ENCODE assay signal across 28 mouse cellular contexts in the genomic region with DNA sequence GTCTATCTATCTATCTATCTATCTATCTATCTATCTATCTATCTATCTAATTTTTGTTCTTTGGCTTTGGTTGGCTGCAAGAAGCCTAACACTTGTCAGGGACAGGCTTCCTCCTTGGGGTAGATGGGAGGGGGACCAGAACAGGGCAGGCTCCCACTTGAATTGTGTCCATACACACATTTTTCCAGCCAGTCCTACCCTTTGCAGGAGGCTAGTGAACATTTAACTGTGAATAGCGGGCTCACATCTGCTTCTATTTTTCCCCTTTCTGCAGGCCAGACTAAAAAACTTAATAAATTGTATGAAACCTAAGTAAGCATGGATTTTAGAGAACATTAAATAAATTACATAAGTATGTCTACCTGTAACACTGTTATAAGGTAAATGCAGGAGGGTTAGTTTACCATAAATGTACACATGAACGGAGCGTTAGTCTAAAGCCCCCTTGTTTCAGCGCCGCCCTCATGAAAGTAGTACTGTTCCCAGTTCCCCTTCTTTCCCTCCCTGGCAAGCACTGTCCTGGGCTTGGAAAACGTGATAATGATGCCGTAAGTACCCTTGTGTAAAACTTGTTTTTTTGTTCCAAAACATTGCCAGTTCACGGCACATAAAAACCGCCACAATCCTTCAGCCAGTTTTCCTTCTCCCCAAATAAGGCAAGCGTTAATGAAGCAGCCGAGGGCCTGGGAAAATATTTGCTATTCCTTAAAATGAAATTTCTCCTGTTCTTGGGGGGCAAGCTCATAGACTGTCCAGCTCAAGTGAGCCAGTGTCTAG.
DNase-seq lines count a peak whose midpoint lies in the region; ATAC-seq and TF ChIP-seq lines count a peak whose summit lies in the region.
"Had no signal": no experiment of that assay in that cellular context is flagged by ENCODE, and none has a peak within 500 bp of the region (broad histone marks: within the 10 kb centered on the region; RNA-seq: fewer than 3 reads in every experiment).

No protein-coding gene starts in this region.

- TF ChIP-seq CTCF in midbrain, postnatal 0 days (IDR thresholded peaks at IDR 0.05), result no peak

- no peaks in the 10 kb centered on the region for H3K36me3 ChIP-seq in midbrain, postnatal 0 days (ENCODE audit: insufficient read depth, low read length)
- H3K36me3 ChIP-seq in midbrain, embryonic 15.5 days (replicated peaks), result no peaks in the 10 kb centered on the region
- H3K36me3 ChIP-seq in embryonic facial prominence, embryonic 13.5 days, result 0 out of 2 replicates have a peak, but pooled peaks cover 4% of the 10 kb centered on the region
- H3K36me3 ChIP-seq in limb, embryonic 12.5 days, result 0 out of 2 replicates have a peak, but pooled peaks cover 11% of the 10 kb centered on the region
- no peaks in the 10 kb centered on the region for H3K36me3 ChIP-seq in intestine, embryonic 16.5 days (ENCODE audit: control insufficient read depth, insufficient read depth, low read length)
- H3K36me3 ChIP-seq: heart, embryonic 12.5 days; stomach, embryonic 15.5 days had no signal

- 75% methylated on average over 11 of the region's 11 CpGs for WGBS in midbrain, postnatal 0 days
- WGBS in midbrain, embryonic 15.5 days, result 76% methylated on average over 11 of the region's 11 CpGs
- whole genome bisulfite sequencing in embryonic facial prominence, embryonic 13.5 days, result 40% methylated on average over 11 of the region's 11 CpGs
- 30% methylated on average over 11 of the region's 11 CpGs for WGBS in limb, embryonic 12.5 days
- 77% methylated on average over 11 of the region's 11 CpGs for WGBS in intestine, embryonic 16.5 days

- H3K9me3 ChIP-seq in midbrain, postnatal 0 days (ENCODE audit: low read length), result no peaks in the 10 kb centered on the region
- no peaks in the 10 kb centered on the region for H3K9me3 ChIP-seq in midbrain, embryonic 15.5 days
- H3K9me3 ChIP-seq in embryonic facial prominence, embryonic 13.5 days, result no peaks in the 10 kb centered on the region
- H3K9me3 ChIP-seq in limb, embryonic 12.5 days, result no peaks in the 10 kb centered on the region
- no peaks in the 10 kb centered on the region for H3K9me3 ChIP-seq in intestine, embryonic 16.5 days (ENCODE audit: control insufficient read depth, low read length)
- H3K9me3 ChIP-seq: forebrain, embryonic 13.5 days; heart, embryonic 12.5 days; stomach, embryonic 15.5 days had no signal

- no peak for ATAC-seq in midbrain, postnatal 0 days (ENCODE audit: low FRiP score)
- ATAC-seq in midbrain, embryonic 15.5 days (replicated peaks), result no peak
- ATAC-seq in embryonic facial prominence, embryonic 13.5 days (ENCODE audit: insufficient number of reproducible peaks, insufficient read depth, low FRiP score, low TSS enrichment, low read depth), result no peak
- peak; percentile 82 for ATAC-seq in limb, embryonic 12.5 days (ENCODE audit: insufficient number of reproducible peaks, insufficient read depth, low FRiP score, low TSS enrichment, low read depth)
- no peak for ATAC-seq in granulocyte monocyte progenitor cell, adult 5-6 weeks (replicated peaks; ENCODE audit: poor library complexity, severe bottlenecking)
- ATAC-seq in intestine, embryonic 16.5 days, result no peak
- ATAC-seq: activated CD4-positive, CD25-positive, alpha-beta regulatory T cell, adult 4 months; forebrain, embryonic 13.5 days had no signal

- peaks cover 8% of the 10 kb centered on the region for H3K4me1 ChIP-seq in midbrain, postnatal 0 days (ENCODE audit: insufficient read depth, low read length)
- peaks cover 38% of the 10 kb centered on the region for H3K4me1 ChIP-seq in midbrain, embryonic 15.5 days
- H3K4me1 ChIP-seq in embryonic facial prominence, embryonic 13.5 days, result peaks cover 79% of the 10 kb centered on the region
- peaks cover 84% of the 10 kb centered on the region for H3K4me1 ChIP-seq in limb, embryonic 12.5 days (replicated peaks)
- peaks cover 39% of the 10 kb centered on the region for H3K4me1 ChIP-seq in intestine, embryonic 16.5 days (ENCODE audit: control insufficient read depth, insufficient read depth, low read length)

- 0 out of 2 replicates have a peak overlapping the region, but pooled peaks have one; percentile 38 for H3K27ac ChIP-seq in midbrain, postnatal 0 days (ENCODE audit: low read depth, low read length)
- no peak overlapping the region for H3K27ac ChIP-seq in midbrain, embryonic 15.5 days
- peak overlapping the region; percentile 84 for H3K27ac ChIP-seq in embryonic facial prominence, embryonic 13.5 days
- peak overlapping the region; percentile 91 for H3K27ac ChIP-seq in limb, embryonic 12.5 days
- no peak overlapping the region for H3K27ac ChIP-seq in intestine, embryonic 16.5 days (ENCODE audit: low read length)
- H3K27ac ChIP-seq: forebrain, embryonic 13.5 days; hindbrain, embryonic 14.5 days; liver, embryonic 14.5 days; stomach, embryonic 15.5 days had no signal

- no peak for DNase-seq in midbrain, postnatal 0 days (ENCODE audit: low spot score)
- no peak for DNase-seq in kidney, postnatal 4 days
- no peak for DNase-seq in right cerebral cortex, postnatal 36 days (ENCODE audit: low spot score in 2 of 2)
- DNase-seq: adrenal gland, adult 2 months; adrenal gland, postnatal 36 days; cerebellum, adult 2 months; cerebellum, postnatal 14 days; gastrocnemius, postnatal 25 days; heart, adult 18-20 months; kidney, adult 18-20 months; kidney, postnatal 36 days; liver; lung, embryonic 14.5 days; lung, postnatal 14 days; midbrain, embryonic 14.5 days; right cerebral cortex, adult 18-20 months; thymus, postnatal 14 days had no signal

- no peak overlapping the region for H3K4me2 ChIP-seq in midbrain, postnatal 0 days (ENCODE audit: low read depth, low read length, poor library complexity, severe bottlenecking)
- no peak overlapping the region for H3K4me2 ChIP-seq in midbrain, embryonic 15.5 days
- no peak overlapping the region for H3K4me2 ChIP-seq in embryonic facial prominence, embryonic 13.5 days
- H3K4me2 ChIP-seq in limb, embryonic 12.5 days, result 0 out of 2 replicates have a peak overlapping the region, but pooled peaks have one; percentile 13
- H3K4me2 ChIP-seq in intestine, embryonic 16.5 days (ENCODE audit: low read depth, low read length), result no peak overlapping the region
- H3K4me2 ChIP-seq: forebrain, embryonic 13.5 days; hindbrain, embryonic 14.5 days; lung, embryonic 14.5 days; stomach, embryonic 15.5 days had no signal

- no peak overlapping the region for H3K4me3 ChIP-seq in midbrain, postnatal 0 days (ENCODE audit: low read depth, low read length)
- no peak overlapping the region for H3K4me3 ChIP-seq in midbrain, embryonic 15.5 days
- H3K4me3 ChIP-seq in embryonic facial prominence, embryonic 13.5 days, result no peak overlapping the region
- H3K4me3 ChIP-seq in limb, embryonic 12.5 days (replicated peaks), result no peak overlapping the region
- no peak overlapping the region for H3K4me3 ChIP-seq in intestine, embryonic 16.5 days (ENCODE audit: low read length)
- H3K4me3 ChIP-seq: forebrain, embryonic 13.5 days; heart, embryonic 12.5 days; stomach, embryonic 15.5 days had no signal

- H3K27me3 ChIP-seq in midbrain, postnatal 0 days (ENCODE audit: insufficient read depth, low read length), result no peaks in the 10 kb centered on the region
- no peaks in the 10 kb centered on the region for H3K27me3 ChIP-seq in midbrain, embryonic 15.5 days (replicated peaks)
- no peaks in the 10 kb centered on the region for H3K27me3 ChIP-seq in embryonic facial prominence, embryonic 13.5 days
- no peaks in the 10 kb centered on the region for H3K27me3 ChIP-seq in limb, embryonic 12.5 days
- no peaks in the 10 kb centered on the region for H3K27me3 ChIP-seq in intestine, embryonic 16.5 days (replicated peaks; ENCODE audit: control insufficient read depth, insufficient read depth, low read length)
- H3K27me3 ChIP-seq: forebrain, embryonic 13.5 days; heart, embryonic 12.5 days; stomach, embryonic 15.5 days had no signal

- no peak overlapping the region for H3K9ac ChIP-seq in midbrain, postnatal 0 days (replicated peaks; ENCODE audit: low read length, poor library complexity, severe bottlenecking)
- H3K9ac ChIP-seq in midbrain, embryonic 15.5 days, result no peak overlapping the region
- H3K9ac ChIP-seq in embryonic facial prominence, embryonic 13.5 days, result no peak overlapping the region
- H3K9ac ChIP-seq in limb, embryonic 12.5 days (replicated peaks), result no peak overlapping the region
- no peak overlapping the region for H3K9ac ChIP-seq in intestine, embryonic 16.5 days (ENCODE audit: low read depth, low read length)
- H3K9ac ChIP-seq: forebrain, embryonic 13.5 days; heart, embryonic 12.5 days; hindbrain, embryonic 14.5 days; liver, embryonic 14.5 days; lung, embryonic 14.5 days; stomach, embryonic 15.5 days had no signal

Comparison
In these comparisons a context has a peak if more than half of its experiments do, and no peak if none do; other contexts are left out.
1. H3K27ac ChIP-seq: peak in midbrain, postnatal 0 days (single experiment), embryonic facial prominence, embryonic 13.5 days (single experiment) and limb, embryonic 12.5 days (single experiment); none in midbrain, embryonic 15.5 days (single experiment) and intestine, embryonic 16.5 days (single experiment).